Mouse (Mus musculus) liver, adult 2 months (tissue): ENCODE measurements around the gene Ddx54. TPM values are rescaled to one million over a fixed set of nuclear protein-coding genes. Genes with fewer than 3 reads are reported as not detected.

ENCODE experiments used
- DNase-seq: peaks from one replicate; pipeline ENCODE4 v3.0.0-alpha.2; 2011; ENCODE audit warnings: low read depth, low spot score; ENCODE audit errors: extremely low read depth
- H3K27ac ChIP-seq: fragments of 200-500 bp; replicated peaks from 2 replicates; pipeline ENCODE4 v1.5.1; 2012; ENCODE audit warnings: low read depth, mild to moderate bottlenecking, control low read depth, inconsistent platforms, low read length; ENCODE audit not compliant: insufficient read depth
- H3K27me3 ChIP-seq: fragments of 200-500 bp; 2 replicates; pipeline ENCODE4 v1.6.1; 2012; ENCODE audit warnings: mild to moderate bottlenecking, moderate library complexity, low read length, inconsistent platforms; ENCODE audit not compliant: control insufficient read depth, insufficient read depth
- H3K36me3 ChIP-seq: fragments of 200-500 bp; 2 replicates; pipeline ENCODE4 v1.6.1; 2012; ENCODE audit warnings: low read length, inconsistent platforms; ENCODE audit not compliant: control insufficient read depth, insufficient read depth
- H3K4me1 ChIP-seq: fragments of 200-500 bp; 2 replicates; pipeline ENCODE4 v1.6.1; 2011; ENCODE audit warnings: low read length; ENCODE audit not compliant: control insufficient read depth, insufficient read depth
- H3K4me3 ChIP-seq: fragments of 200-500 bp; 2 replicates; pipeline ENCODE4 v1.5.1; 2011; ENCODE audit warnings: low read depth, mild to moderate bottlenecking, control low read depth, low read length, moderate library complexity; ENCODE audit not compliant: insufficient read depth
- H3K79me2 ChIP-seq: fragments of 200-500 bp; 2 replicates; pipeline ENCODE4 v1.6.1; 2012; ENCODE audit warnings: inconsistent platforms, mild to moderate bottlenecking, low read length, moderate library complexity; ENCODE audit not compliant: control insufficient read depth, insufficient read depth
- H3K9ac ChIP-seq: fragments of 200-500 bp; 2 replicates; pipeline ENCODE4 v1.6.1; 2012; ENCODE audit warnings: low read depth, mild to moderate bottlenecking, control low read depth, inconsistent platforms, low read length
- CTCF ChIP-seq: fragments of 200-500 bp; IDR thresholded peaks from 2 replicates; pipeline ENCODE4 v1.5.1; 2011; ENCODE audit warnings: low read depth, low read length, control low read depth
- POLR2A ChIP-seq: fragments of 200-500 bp; IDR thresholded peaks from 2 replicates; pipeline ENCODE4 v1.6.1; 2011; ENCODE audit warnings: low read length, control low read depth; ENCODE audit not compliant: insufficient read depth; ENCODE audit errors: extremely low read depth
- WGBS: fragments of 180-500 bp; shearing (Covaris S2); methylation state at CpG from one replicate; pipeline ENCODE4 v1.1.7; 2018; 5-methylcytosine and 5-hydroxymethylcytosine counted together
- polyA plus RNA-seq: library from polyadenylated mRNA; depleted of rRNA; stranded (reverse); fragments of >200 nt; gene quantifications from 2 replicates; pipeline ENCODE4 v1.2.3, GENCODE M21; 2012
- total RNA-seq: library from RNA; depleted of rRNA; stranded (reverse); fragments of >200 nt; gene quantifications from 2 replicates; pipeline ENCODE4 v1.2.3, GENCODE M21; 2014

Gene Ddx54
- total and polyA plus RNA-seq, 2 experiments = 15.2 to 24.2 TPM

- WGBS = 84% methylated on average over 4 of the region's 4 CpGs
Measured at GRCm38 (mm10) chr5:120647361-120647760, 34.8 kb downstream of the Ddx54 start.

GRCm38 (mm10) chr5:120647814-120648491 lies 35.4 kb downstream of the Ddx54 start:
- Histone ChIP-seq H3K36me3 (no peaks in the 10 kb centered on the region), H3K79me2 (no peaks in the 10 kb centered on the region), H3K4me3 (no peak overlapping the region), H3K27me3 (peaks cover 4% of the 10 kb centered on the region), H3K4me1 (peaks cover 4% of the 10 kb centered on the region; the same call in 1 of the 2 replicates), H3K9ac (no peak overlapping the region), H3K27ac (no peak overlapping the region)
- DNase-seq = no peak
- 50% methylated on average over 12 of the region's 12 CpGs for WGBS
- no peak for TF ChIP-seq POLR2A
- TF ChIP-seq CTCF = peak; percentile 9; the same call in 1 of the 2 replicates

More at GRCm38 (mm10) chr5:120647361-120647760, 34.8 kb downstream of the Ddx54 start:
- no peak overlapping the region for H3K4me3 ChIP-seq
- no peaks in the 10 kb centered on the region for H3K36me3 ChIP-seq
- DNase-seq = no peak
- H3K27ac ChIP-seq = no peak overlapping the region
- peaks cover 4% of the 10 kb centered on the region for H3K27me3 ChIP-seq
- no peak overlapping the region for H3K9ac ChIP-seq
- TF ChIP-seq POLR2A (no peak), CTCF (no peak)
- H3K79me2 ChIP-seq = no peaks in the 10 kb centered on the region
- peaks cover 4% of the 10 kb centered on the region; the same call in 1 of the 2 replicates for H3K4me1 ChIP-seq

GRCm38 (mm10) chr5:120648569-120649373 lies 36.2 kb downstream of the Ddx54 start, which contains the start of gene Rasal1:
Gene Rasal1 (plus strand): TSS chr5:120648812.
- H3K27ac ChIP-seq = no peak within 1 kb of the TSS
- H3K4me1 ChIP-seq = peaks cover 4% of the 10 kb centered on the region; the same call in 1 of the 2 replicates
- no peaks in the 10 kb centered on the region for H3K36me3 ChIP-seq
- H3K79me2 ChIP-seq = no peaks in the 10 kb centered on the region
- peak within 1 kb of the TSS; percentile 16; the same call in 1 of the 2 replicates for H3K9ac ChIP-seq
- DNase-seq = no peak
- peak; percentile 58; the same call in 1 of the 2 replicates for TF ChIP-seq CTCF
- no peak for TF ChIP-seq POLR2A
- H3K4me3 ChIP-seq = peak within 1 kb of the TSS; percentile 45; the same call in 1 of the 2 replicates
- peaks cover 4% of the 10 kb centered on the region for H3K27me3 ChIP-seq
- 1% methylated on average over 51 of the region's 53 CpGs for WGBS

- Histone ChIP-seq H3K27ac (no peak overlapping the region), H3K4me1 (peaks cover 4% of the 10 kb centered on the region; the same call in 1 of the 2 replicates), H3K79me2 (no peaks in the 10 kb centered on the region), H3K27me3 (peaks cover 4% of the 10 kb centered on the region), H3K9ac (peak overlapping the region; percentile 16; the same call in 1 of the 2 replicates), H3K36me3 (no peaks in the 10 kb centered on the region), H3K4me3 (peak overlapping the region; percentile 40; the same call in 1 of the 2 replicates)
- 9% methylated on average over 21 of the region's 21 CpGs for WGBS
- DNase-seq = no peak
- TF ChIP-seq POLR2A (no peak), CTCF (no peak)
Measured at GRCm38 (mm10) chr5:120649374-120649933, 36.9 kb downstream of the Ddx54 start.

GRCm38 (mm10) chr5:120649938-120650337 lies 37.4 kb downstream of the Ddx54 start:
- TF ChIP-seq POLR2A (no peak), CTCF (no peak)
- peaks cover 4% of the 10 kb centered on the region; the same call in 1 of the 2 replicates for H3K4me1 ChIP-seq
- H3K27ac ChIP-seq = no peak overlapping the region
- H3K9ac ChIP-seq = no peak overlapping the region
- 35% methylated on average over 13 of the region's 13 CpGs for WGBS
- H3K36me3 ChIP-seq = no peaks in the 10 kb centered on the region
- no peak overlapping the region for H3K4me3 ChIP-seq
- H3K27me3 ChIP-seq = peaks cover 4% of the 10 kb centered on the region
- no peak for DNase-seq
- no peaks in the 10 kb centered on the region for H3K79me2 ChIP-seq
